Mouse (Mus musculus) heart, postnatal 0 days (tissue): ENCODE measurements around the gene Ptpn22. TPM values are rescaled to one million over a fixed set of nuclear protein-coding genes. Genes with fewer than 3 reads are reported as not detected.
A peak's percentile ranks its signal among the peaks of the same experiment; 100 is the strongest.

Experiments used
- ATAC-seq: fragments of 200-750 bp; cut with Nextera tagmentation; 2 replicates; pipeline ENCODE4 v1.8.0; 2017; ENCODE audit warnings: low read depth, moderate number of reproducible peaks, moderate library complexity; ENCODE audit not compliant: insufficient read depth
- DNase-seq: peaks from one replicate; pipeline ENCODE4 v3.0.0-alpha.2; 2016; ENCODE audit warnings: low spot score
- H3K27ac ChIP-seq: fragments of 300-500 bp; sonication (generic); 2 replicates; pipeline ENCODE4 v1.5.1; 2014; ENCODE audit warnings: low read depth, mild to moderate bottlenecking
- H3K27me3 ChIP-seq: fragments of 300-500 bp; sonication (generic); 2 replicates; pipeline ENCODE4 v1.6.1; 2014; ENCODE audit warnings: low read length, mixed read lengths; ENCODE audit not compliant: control insufficient read depth, insufficient read depth
- H3K36me3 ChIP-seq: fragments of 300-500 bp; sonication (generic); replicated peaks from 2 replicates; pipeline ENCODE4 v1.6.1; 2014; ENCODE audit warnings: low read length, mixed read lengths; ENCODE audit not compliant: control insufficient read depth, insufficient read depth
- H3K4me1 ChIP-seq: fragments of 300-500 bp; sonication (generic); 2 replicates; pipeline ENCODE4 v1.6.1; 2014; ENCODE audit warnings: antibody characterized with exemption; ENCODE audit not compliant: control insufficient read depth, insufficient read depth
- H3K4me2 ChIP-seq: fragments of 300-500 bp; sonication (generic); 2 replicates; pipeline ENCODE4 v1.6.1; 2014; ENCODE audit warnings: low read depth, mild to moderate bottlenecking, low read length, moderate library complexity
- H3K4me3 ChIP-seq: fragments of 300-500 bp; sonication (generic); 2 replicates; pipeline ENCODE4 v1.5.1; 2014; ENCODE audit warnings: low read depth, low read length
- H3K9ac ChIP-seq: fragments of 300-500 bp; sonication (generic); replicated peaks from 2 replicates; pipeline ENCODE4 v1.6.1; 2014; ENCODE audit warnings: low read depth, low read length, mixed read lengths
- H3K9me3 ChIP-seq: fragments of 300-500 bp; sonication (generic); replicated peaks from 2 replicates; pipeline ENCODE4 v1.6.1; 2016; ENCODE audit warnings: low read length; ENCODE audit not compliant: control insufficient read depth
- CTCF ChIP-seq: IDR thresholded peaks from 2 replicates; pipeline ENCODE4 v1.5.1; 2016; ENCODE audit warnings: antibody characterized with exemption, control low read depth, low read depth
- EP300 ChIP-seq: IDR thresholded peaks from 2 replicates; pipeline ENCODE4 v1.6.1; 2016; ENCODE audit warnings: antibody characterized with exemption, low read depth
- WGBS: fragments of 180-500 bp; shearing (Covaris S2); extraction: QIAGEN DNeasy Blood & Tissue Kit; methylation state at CpG from one replicate; pipeline ENCODE4 v1.1.7; 2014; 5-methylcytosine and 5-hydroxymethylcytosine counted together
- polyA plus RNA-seq: library from polyadenylated mRNA; unstranded; fragments of >200 nt; fragmentation: Nextera tagmentation; extraction: Ambion mirVana; gene quantifications from 2 replicates; pipeline ENCODE4 v1.2.1, GENCODE M21; 2015
- total RNA-seq: library from RNA; depleted of rRNA; stranded (reverse); fragments of >200 nt; gene quantifications from 2 replicates; pipeline ENCODE4 v1.2.3, GENCODE M21; 2014; ENCODE audit warnings: low replicate concordance

Gene Ptpn22
- total and polyA plus RNA-seq, 2 experiments from 2014 or later, result 0.11 to 0.77 TPM

DNA sequence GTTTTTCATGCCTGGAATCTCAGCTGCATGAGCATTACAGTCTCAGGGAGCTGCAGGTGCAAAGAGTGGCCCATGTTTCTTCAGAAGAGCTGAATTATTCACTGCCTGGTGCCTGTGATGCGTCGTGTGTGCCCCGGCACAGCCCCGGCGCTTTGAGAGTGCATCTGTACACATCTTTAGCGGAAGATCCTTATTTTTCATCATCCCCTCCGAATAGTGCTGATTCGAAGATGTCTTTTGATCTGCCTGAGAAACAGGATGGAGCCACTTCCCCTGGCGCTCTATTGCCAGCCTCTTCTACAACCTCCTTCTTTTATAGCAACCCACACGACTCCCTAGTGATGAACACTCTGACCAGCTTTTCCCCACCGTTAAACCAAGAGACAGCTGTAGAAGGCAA is 26.4 kb downstream of the Ptpn22 start:
- Histone ChIP-seq H3K9ac (no peak overlapping the region), H3K9me3 (no peaks in the 10 kb centered on the region), H3K27me3 (no peaks in the 10 kb centered on the region), H3K36me3 (no peaks in the 10 kb centered on the region), H3K4me1 (no peaks in the 10 kb centered on the region), H3K27ac (no peak overlapping the region), H3K4me3 (no peak overlapping the region), H3K4me2 (no peak overlapping the region)
- TF ChIP-seq EP300, result no peak
- TF ChIP-seq CTCF, result no peak
- 74% methylated on average over 11 of the region's 11 CpGs for WGBS
- DNase-seq (no peak), ATAC-seq (no peak)

DNA sequence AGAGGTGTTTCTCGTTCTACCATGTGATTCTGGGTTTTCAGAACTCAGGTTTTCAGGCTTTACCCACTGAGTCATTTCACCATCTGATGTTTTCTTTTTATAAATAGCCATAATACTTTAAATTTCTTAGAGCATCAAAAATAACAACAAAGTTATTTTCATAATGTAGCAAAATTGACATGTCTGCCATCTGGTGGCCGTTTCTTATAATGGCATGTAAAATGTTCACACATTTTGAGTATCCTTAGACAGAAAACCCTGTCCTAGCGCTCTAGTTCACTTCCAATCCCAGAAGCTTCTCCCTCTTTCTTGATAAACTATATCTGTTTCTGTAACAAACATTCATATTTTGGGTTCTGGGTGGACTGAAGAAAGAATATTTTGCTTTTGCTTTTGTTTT is 28.0 kb downstream of the Ptpn22 start:
- DNase-seq, result peak; percentile 71
- 19% methylated on average over 3 of the region's 3 CpGs for WGBS
- TF ChIP-seq CTCF, result peak; percentile 63
- TF ChIP-seq EP300, result no peak
- Histone ChIP-seq H3K4me3 (no peak overlapping the region), H3K27ac (no peak overlapping the region), H3K4me1 (no peaks in the 10 kb centered on the region), H3K9me3 (no peaks in the 10 kb centered on the region), H3K36me3 (no peaks in the 10 kb centered on the region), H3K27me3 (no peaks in the 10 kb centered on the region), H3K9ac (no peak overlapping the region), H3K4me2 (peak overlapping the region; percentile 23; the same call in 1 of the 2 replicates)
- ATAC-seq, result no peak

DNA sequence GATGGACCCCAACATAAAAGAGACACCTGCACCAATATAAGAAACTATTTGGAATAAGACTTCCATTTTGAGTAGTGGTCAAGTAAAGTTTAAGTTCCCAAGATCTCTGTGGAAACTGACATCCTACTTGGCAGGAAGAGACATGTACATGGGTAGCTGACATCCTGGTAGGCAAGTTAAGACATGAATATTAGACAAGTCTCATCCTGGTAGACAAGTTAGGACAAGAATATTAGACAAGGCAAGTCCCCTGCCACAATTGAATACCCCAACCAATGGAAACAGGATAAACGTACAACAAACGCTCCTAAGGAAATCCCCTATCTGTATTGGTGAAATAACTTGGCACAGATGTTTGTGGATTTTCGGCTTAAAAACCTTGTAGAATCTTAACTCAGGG is 33.8 kb downstream of the Ptpn22 start:
- no peak overlapping the region for H3K9ac ChIP-seq
- H3K9me3 ChIP-seq, result no peaks in the 10 kb centered on the region
- no peak overlapping the region for H3K4me3 ChIP-seq
- TF ChIP-seq CTCF (no peak), EP300 (no peak)
- no peak for DNase-seq
- H3K4me1 ChIP-seq, result no peaks in the 10 kb centered on the region
- H3K4me2 ChIP-seq, result no peak overlapping the region
- no peaks in the 10 kb centered on the region for H3K27me3 ChIP-seq
- WGBS, result 76% methylated on average over 3 of the region's 3 CpGs
- no peak for ATAC-seq
- H3K27ac ChIP-seq, result no peak overlapping the region
- no peaks in the 10 kb centered on the region for H3K36me3 ChIP-seq

DNA sequence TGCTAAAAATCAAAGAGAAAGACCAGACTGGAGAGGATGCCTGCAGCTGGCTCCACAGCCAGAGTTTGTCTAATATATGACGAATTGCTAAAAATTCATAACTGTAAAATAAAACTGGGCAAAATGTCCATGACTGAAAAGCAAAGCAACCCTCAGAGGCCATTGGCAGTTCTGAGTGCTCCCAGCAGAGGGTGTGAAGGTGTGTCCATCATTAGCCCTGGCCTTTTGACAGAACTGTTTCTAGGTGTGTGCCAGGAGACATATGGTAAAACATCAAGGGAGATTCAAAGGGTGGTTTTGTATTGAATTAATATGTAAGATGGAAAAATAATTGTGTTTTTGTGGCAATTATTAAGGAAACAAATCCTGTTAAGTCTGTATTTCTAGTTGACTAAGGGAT is 45.1 kb downstream of the Ptpn22 start:
- Histone ChIP-seq H3K4me2 (no peak overlapping the region), H3K9me3 (no peaks in the 10 kb centered on the region), H3K4me3 (no peak overlapping the region), H3K27me3 (no peaks in the 10 kb centered on the region), H3K9ac (no peak overlapping the region), H3K4me1 (no peaks in the 10 kb centered on the region), H3K27ac (no peak overlapping the region), H3K36me3 (no peaks in the 10 kb centered on the region)
- WGBS, result 74% methylated on average over 1 of the region's 1 CpGs
- TF ChIP-seq EP300, result no peak
- TF ChIP-seq CTCF, result peak; percentile 59
- DNase-seq (no peak), ATAC-seq (no peak)

DNA sequence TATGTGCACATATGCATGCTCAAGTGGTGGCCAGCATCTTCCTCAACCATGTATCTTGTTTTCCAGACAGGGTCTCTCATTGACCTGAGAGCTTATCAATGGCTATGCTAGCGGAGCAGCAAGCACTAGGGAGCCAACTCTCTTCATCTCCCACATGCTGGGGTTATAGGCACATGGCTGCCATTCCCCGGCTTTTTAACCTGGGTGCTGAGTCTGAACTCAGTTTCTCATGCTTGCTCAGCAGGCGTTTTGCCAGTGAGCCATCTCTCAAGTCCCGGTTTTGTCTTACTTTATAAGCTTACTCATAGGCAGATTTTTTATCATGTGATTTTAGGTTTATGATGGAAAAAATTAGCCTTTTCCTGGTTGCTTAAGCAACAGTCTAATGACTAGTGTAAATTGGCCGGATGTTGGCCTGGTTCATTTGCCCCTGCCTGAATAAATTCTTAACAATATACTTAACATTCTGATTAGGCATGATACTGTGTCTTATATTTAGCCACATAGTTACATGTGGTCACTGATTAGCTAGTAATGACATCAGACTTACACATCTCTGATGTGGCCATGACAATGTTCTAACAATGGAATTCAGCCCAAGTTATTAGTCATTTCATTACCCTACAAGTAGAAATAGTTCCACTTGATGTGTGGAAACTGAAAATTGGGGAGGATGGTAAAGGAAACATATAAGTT is 47.9 kb downstream of the Ptpn22 start:
- no peak for ATAC-seq
- no peaks in the 10 kb centered on the region for H3K27me3 ChIP-seq
- H3K4me1 ChIP-seq, result no peaks in the 10 kb centered on the region
- H3K27ac ChIP-seq, result no peak overlapping the region
- no peak overlapping the region for H3K9ac ChIP-seq
- H3K9me3 ChIP-seq, result no peaks in the 10 kb centered on the region
- DNase-seq, result no peak
- H3K4me3 ChIP-seq, result no peak overlapping the region
- H3K4me2 ChIP-seq, result no peak overlapping the region
- no peaks in the 10 kb centered on the region for H3K36me3 ChIP-seq
- 75% methylated on average over 5 of the region's 5 CpGs for WGBS
- TF ChIP-seq EP300, result no peak
- no peak for TF ChIP-seq CTCF

DNA sequence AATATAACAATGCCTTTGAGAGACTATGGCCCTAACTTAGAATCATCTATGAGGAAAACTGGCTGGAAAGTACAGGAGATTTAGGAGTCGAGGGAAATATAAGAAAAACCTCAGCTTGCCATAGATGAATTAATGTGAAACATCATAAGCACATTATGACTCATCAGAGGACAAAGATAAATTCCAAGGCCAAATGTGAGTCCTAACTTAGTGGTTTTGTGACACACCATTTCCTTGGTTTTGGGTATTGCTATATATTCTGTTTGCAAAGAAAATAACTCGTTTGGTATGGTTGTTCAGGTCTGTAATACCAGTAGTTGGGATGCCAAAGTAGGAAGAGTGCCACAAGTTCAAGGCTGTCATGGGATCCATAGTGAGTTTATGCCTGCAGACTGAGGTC is 49.2 kb downstream of the Ptpn22 start:
- 61% methylated on average over 2 of the region's 2 CpGs for WGBS
- Histone ChIP-seq H3K9me3 (no peaks in the 10 kb centered on the region), H3K27ac (no peak overlapping the region), H3K4me2 (no peak overlapping the region), H3K4me3 (no peak overlapping the region), H3K4me1 (no peaks in the 10 kb centered on the region), H3K9ac (no peak overlapping the region), H3K36me3 (no peaks in the 10 kb centered on the region), H3K27me3 (no peaks in the 10 kb centered on the region)
- no peak for ATAC-seq
- no peak for DNase-seq
- TF ChIP-seq CTCF (no peak), EP300 (no peak)
